Mouse (Mus musculus): Measurements from ENCODE around the gene AC124108.1. TPM values are rescaled to one million over a fixed set of nuclear protein-coding genes. Genes with fewer than 3 reads are reported as not detected.

AC124108.1 gene
- polyA plus RNA-seq, 1 experiment from 2014 or later = not detected

GRCm38 (mm10) chr1:132201936-132202335 lies 10.7 kb downstream of the AC124108.1 start:
- Histone ChIP-seq H3K9ac (ENCODE audit: low read length) (no peak overlapping the region), H3K4me3 (ENCODE audit: control insufficient read depth in 1 of 2, insufficient read depth in 1 of 2, low read depth in 1 of 2, low read length in 2 of 2) (no peak overlapping the region), H3K36me3 (ENCODE audit: control insufficient read depth, insufficient read depth, low read length) (no peaks in the 10 kb centered on the region), H3K27ac (replicated peaks in 1 of 2; ENCODE audit: control insufficient read depth in 1 of 2, insufficient read depth in 1 of 2, low read depth in 2 of 2, low read length in 2 of 2) (no peak overlapping the region), H3K27me3 (ENCODE audit: control insufficient read depth, insufficient read depth, low read length) (peaks cover 44% of the 10 kb centered on the region), H3K9me3 (ENCODE audit: control insufficient read depth, low read length) (no peaks in the 10 kb centered on the region), H3K4me2 (ENCODE audit: low read length) (no peak overlapping the region), H3K4me1 (ENCODE audit: control insufficient read depth in 2 of 2, insufficient read depth in 2 of 2, low read length in 2 of 2) (peaks cover 2 to 7% of the 10 kb centered on the region in 2 experiments; a peak in 3 of 4 replicates)
- no peak for ATAC-seq (ENCODE audit: insufficient number of reproducible peaks, insufficient read depth, low FRiP score, low read depth)
- 54% methylated on average over 2 of the region's 2 CpGs for WGBS

DNA sequence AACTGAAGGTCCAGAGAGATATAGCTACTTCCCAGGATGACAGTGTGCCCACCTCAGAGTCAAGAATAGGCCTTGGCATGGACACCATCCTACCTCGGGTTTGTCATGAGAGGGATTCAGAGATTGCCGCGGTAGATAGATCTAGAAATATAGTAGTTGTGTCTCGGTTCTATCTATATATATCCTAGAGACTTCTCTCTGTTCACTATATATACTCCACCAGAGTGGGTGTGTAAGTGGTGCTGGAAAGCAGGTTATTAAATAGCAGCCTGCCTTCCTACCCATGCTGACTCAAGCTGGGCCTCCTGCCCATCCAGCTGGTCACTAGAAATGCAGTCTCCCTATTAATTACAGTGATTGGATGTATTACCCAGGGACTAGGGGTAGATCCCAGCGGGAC lies 11.5 kb downstream of the AC124108.1 start:
- WGBS = 81% methylated on average over 5 of the region's 5 CpGs
- no peak for ATAC-seq (ENCODE audit: insufficient number of reproducible peaks, insufficient read depth, low FRiP score, low read depth)
- no peak overlapping the region for H3K27ac ChIP-seq (replicated peaks in 1 of 2; ENCODE audit: control insufficient read depth in 1 of 2, insufficient read depth in 1 of 2, low read depth in 2 of 2, low read length in 2 of 2)
- H3K4me2 ChIP-seq (ENCODE audit: low read length) = no peak overlapping the region
- peaks cover 43% of the 10 kb centered on the region for H3K27me3 ChIP-seq (ENCODE audit: control insufficient read depth, insufficient read depth, low read length)
- H3K9me3 ChIP-seq (ENCODE audit: control insufficient read depth, low read length) = no peaks in the 10 kb centered on the region
- H3K36me3 ChIP-seq (ENCODE audit: control insufficient read depth, insufficient read depth, low read length) = no peaks in the 10 kb centered on the region
- no peak overlapping the region for H3K4me3 ChIP-seq (ENCODE audit: control insufficient read depth in 1 of 2, insufficient read depth in 1 of 2, low read depth in 1 of 2, low read length in 2 of 2)
- H3K4me1 ChIP-seq (ENCODE audit: control insufficient read depth in 2 of 2, insufficient read depth in 2 of 2, low read length in 2 of 2) = peaks cover 2 to 7% of the 10 kb centered on the region in 2 experiments; a peak in 3 of 4 replicates
- H3K9ac ChIP-seq (ENCODE audit: low read length) = no peak overlapping the region

- Histone ChIP-seq H3K9ac (ENCODE audit: low read length) (no peak overlapping the region), H3K36me3 (ENCODE audit: control insufficient read depth, insufficient read depth, low read length) (no peaks in the 10 kb centered on the region), H3K27me3 (ENCODE audit: control insufficient read depth, insufficient read depth, low read length) (peaks cover 31% of the 10 kb centered on the region), H3K4me3 (ENCODE audit: control insufficient read depth in 1 of 2, insufficient read depth in 1 of 2, low read depth in 1 of 2, low read length in 2 of 2) (no peak overlapping the region), H3K4me2 (ENCODE audit: low read length) (no peak overlapping the region), H3K4me1 (ENCODE audit: control insufficient read depth in 2 of 2, insufficient read depth in 2 of 2, low read length in 2 of 2) (peaks cover 3 to 7% of the 10 kb centered on the region in 2 experiments; a peak in 2 of 4 replicates), H3K9me3 (ENCODE audit: control insufficient read depth, low read length) (no peaks in the 10 kb centered on the region), H3K27ac (replicated peaks in 1 of 2; ENCODE audit: control insufficient read depth in 1 of 2, insufficient read depth in 1 of 2, low read depth in 2 of 2, low read length in 2 of 2) (no peak overlapping the region)
- ATAC-seq (ENCODE audit: insufficient number of reproducible peaks, insufficient read depth, low FRiP score, low read depth) = no peak
- 52% methylated on average over 5 of the region's 5 CpGs for WGBS
Observed at GRCm38 (mm10) chr1:132205958-132206357, 14.7 kb downstream of the AC124108.1 start.

DNA sequence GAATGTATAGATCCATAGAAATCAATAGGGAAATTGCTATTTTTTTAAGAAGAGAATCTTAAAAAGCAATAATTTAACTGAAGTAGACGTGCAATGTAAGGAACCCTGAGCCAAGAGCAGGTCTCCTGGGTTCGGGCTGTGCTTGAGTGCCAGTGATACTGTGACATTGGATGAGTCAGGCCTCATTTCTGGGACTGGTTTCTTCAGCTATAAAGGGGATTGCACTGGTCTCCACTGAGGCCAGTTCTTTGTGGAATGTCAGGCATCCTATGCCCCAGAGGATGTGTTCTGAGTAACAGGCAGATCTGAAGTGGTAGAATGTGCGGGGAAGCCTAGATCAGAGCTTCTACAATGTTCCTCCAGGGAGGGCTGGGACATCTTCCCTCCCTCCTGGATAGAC lies 15.6 kb downstream of the AC124108.1 start:
- Histone ChIP-seq H3K4me1 (ENCODE audit: control insufficient read depth in 2 of 2, insufficient read depth in 2 of 2, low read length in 2 of 2) (peaks cover 3 to 7% of the 10 kb centered on the region in 2 experiments; a peak in 2 of 4 replicates), H3K4me3 (ENCODE audit: control insufficient read depth in 1 of 2, insufficient read depth in 1 of 2, low read depth in 1 of 2, low read length in 2 of 2) (no peak overlapping the region), H3K4me2 (ENCODE audit: low read length) (no peak overlapping the region), H3K36me3 (ENCODE audit: control insufficient read depth, insufficient read depth, low read length) (no peaks in the 10 kb centered on the region), H3K27me3 (ENCODE audit: control insufficient read depth, insufficient read depth, low read length) (peaks cover 26% of the 10 kb centered on the region), H3K9ac (ENCODE audit: low read length) (no peak overlapping the region), H3K9me3 (ENCODE audit: control insufficient read depth, low read length) (no peaks in the 10 kb centered on the region), H3K27ac (replicated peaks in 1 of 2; ENCODE audit: control insufficient read depth in 1 of 2, insufficient read depth in 1 of 2, low read depth in 2 of 2, low read length in 2 of 2) (no peak overlapping the region)
- WGBS = 44% methylated on average over 3 of the region's 3 CpGs
- no peak for ATAC-seq (ENCODE audit: insufficient number of reproducible peaks, insufficient read depth, low FRiP score, low read depth)

- Histone ChIP-seq H3K4me2 (ENCODE audit: low read length) (no peak overlapping the region), H3K4me1 (ENCODE audit: control insufficient read depth in 2 of 2, insufficient read depth in 2 of 2, low read length in 2 of 2) (peaks cover 5 to 10% of the 10 kb centered on the region in 2 experiments; a peak in 3 of 4 replicates), H3K4me3 (ENCODE audit: control insufficient read depth in 1 of 2, insufficient read depth in 1 of 2, low read depth in 1 of 2, low read length in 2 of 2) (no peak overlapping the region), H3K9ac (ENCODE audit: low read length) (no peak overlapping the region), H3K27ac (replicated peaks in 1 of 2; ENCODE audit: control insufficient read depth in 1 of 2, insufficient read depth in 1 of 2, low read depth in 2 of 2, low read length in 2 of 2) (no peak overlapping the region), H3K9me3 (ENCODE audit: control insufficient read depth, low read length) (no peaks in the 10 kb centered on the region), H3K36me3 (ENCODE audit: control insufficient read depth, insufficient read depth, low read length) (no peaks in the 10 kb centered on the region), H3K27me3 (ENCODE audit: control insufficient read depth, insufficient read depth, low read length) (peaks cover 18% of the 10 kb centered on the region)
- ATAC-seq (ENCODE audit: insufficient number of reproducible peaks, insufficient read depth, low FRiP score, low read depth) = no peak
- 3% methylated on average over 4 of the region's 4 CpGs for WGBS
Observed at GRCm38 (mm10) chr1:132208154-132208553, 16.9 kb downstream of the AC124108.1 start.

GRCm38 (mm10) chr1:132209400-132209799 lies 18.1 kb downstream of the AC124108.1 start:
- Histone ChIP-seq H3K36me3 (ENCODE audit: control insufficient read depth, insufficient read depth, low read length) (no peaks in the 10 kb centered on the region), H3K27me3 (ENCODE audit: control insufficient read depth, insufficient read depth, low read length) (peaks cover 18% of the 10 kb centered on the region), H3K4me1 (ENCODE audit: control insufficient read depth in 2 of 2, insufficient read depth in 2 of 2, low read length in 2 of 2) (peaks cover 5 to 10% of the 10 kb centered on the region in 2 experiments; a peak in 3 of 4 replicates), H3K4me3 (ENCODE audit: control insufficient read depth in 1 of 2, insufficient read depth in 1 of 2, low read depth in 1 of 2, low read length in 2 of 2) (no peak overlapping the region), H3K9ac (ENCODE audit: low read length) (no peak overlapping the region), H3K9me3 (ENCODE audit: control insufficient read depth, low read length) (no peaks in the 10 kb centered on the region), H3K27ac (replicated peaks in 1 of 2; ENCODE audit: control insufficient read depth in 1 of 2, insufficient read depth in 1 of 2, low read depth in 2 of 2, low read length in 2 of 2) (no peak overlapping the region), H3K4me2 (ENCODE audit: low read length) (no peak overlapping the region)
- 82% methylated on average over 10 of the region's 10 CpGs for WGBS
- no peak for ATAC-seq (ENCODE audit: insufficient number of reproducible peaks, insufficient read depth, low FRiP score, low read depth)

DNA sequence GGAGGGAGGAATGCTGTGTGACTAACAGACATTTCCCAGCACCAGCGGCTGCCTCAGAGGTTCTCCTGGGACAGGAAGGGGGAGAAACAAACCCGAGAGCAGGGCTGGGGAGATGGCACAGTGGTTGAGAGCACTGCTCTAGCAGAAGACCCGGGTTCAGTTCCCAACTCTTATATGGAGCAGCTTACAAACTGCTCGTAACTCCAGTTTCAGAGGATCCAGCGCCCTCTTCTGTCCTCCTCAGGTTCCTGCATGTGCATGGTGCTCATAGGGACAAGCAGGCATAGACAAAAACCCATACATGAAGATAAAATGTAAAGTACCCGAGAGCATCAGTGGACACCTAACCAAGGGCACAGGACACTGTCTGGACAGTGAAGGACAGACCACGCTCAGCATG lies 19.7 kb downstream of the AC124108.1 start:
- Histone ChIP-seq H3K4me1 (ENCODE audit: control insufficient read depth in 2 of 2, insufficient read depth in 2 of 2, low read length in 2 of 2) (peaks cover 5 to 10% of the 10 kb centered on the region in 2 experiments; a peak in 3 of 4 replicates), H3K36me3 (ENCODE audit: control insufficient read depth, insufficient read depth, low read length) (no peaks in the 10 kb centered on the region), H3K9ac (ENCODE audit: low read length) (no peak overlapping the region), H3K4me3 (ENCODE audit: control insufficient read depth in 1 of 2, insufficient read depth in 1 of 2, low read depth in 1 of 2, low read length in 2 of 2) (no peak overlapping the region), H3K4me2 (ENCODE audit: low read length) (no peak overlapping the region), H3K27me3 (ENCODE audit: control insufficient read depth, insufficient read depth, low read length) (peaks cover 20% of the 10 kb centered on the region), H3K9me3 (ENCODE audit: control insufficient read depth, low read length) (no peaks in the 10 kb centered on the region), H3K27ac (replicated peaks in 1 of 2; ENCODE audit: control insufficient read depth in 1 of 2, insufficient read depth in 1 of 2, low read depth in 2 of 2, low read length in 2 of 2) (no peak overlapping the region)
- no peak for ATAC-seq (ENCODE audit: insufficient number of reproducible peaks, insufficient read depth, low FRiP score, low read depth)
- 24% methylated on average over 7 of the region's 7 CpGs for WGBS

DNA sequence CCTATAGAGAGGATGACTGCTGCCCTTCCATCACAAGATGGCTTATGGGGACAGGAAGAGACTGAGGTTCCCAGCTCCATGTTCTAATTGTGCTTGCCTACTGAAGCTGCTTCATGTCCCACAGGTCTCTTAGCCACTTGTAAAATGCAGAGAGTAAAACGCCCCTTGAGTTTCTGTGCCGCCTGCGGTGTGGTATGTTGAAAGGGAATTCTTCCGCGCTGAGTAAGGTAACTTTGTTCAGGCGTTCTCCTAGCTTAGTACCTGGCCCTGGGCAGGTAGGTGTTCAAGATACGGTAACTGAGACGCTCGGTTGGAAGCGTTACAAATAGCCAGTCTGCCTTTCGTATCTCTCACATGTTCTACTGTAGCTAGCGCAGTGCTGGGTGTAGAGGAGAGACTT lies 20.4 kb downstream of the AC124108.1 start:
- no peaks in the 10 kb centered on the region for H3K36me3 ChIP-seq (ENCODE audit: control insufficient read depth, insufficient read depth, low read length)
- no peak for ATAC-seq (ENCODE audit: insufficient number of reproducible peaks, insufficient read depth, low FRiP score, low read depth)
- H3K4me2 ChIP-seq (ENCODE audit: low read length) = peak overlapping the region; percentile 45
- H3K4me1 ChIP-seq (ENCODE audit: control insufficient read depth in 2 of 2, insufficient read depth in 2 of 2, low read length in 2 of 2) = peaks cover 5 to 10% of the 10 kb centered on the region in 2 experiments; a peak in 3 of 4 replicates
- H3K27ac ChIP-seq (replicated peaks in 1 of 2; ENCODE audit: control insufficient read depth in 1 of 2, insufficient read depth in 1 of 2, low read depth in 2 of 2, low read length in 2 of 2) = no peak overlapping the region
- no peak overlapping the region for H3K4me3 ChIP-seq (ENCODE audit: control insufficient read depth in 1 of 2, insufficient read depth in 1 of 2, low read depth in 1 of 2, low read length in 2 of 2)
- peaks cover 24% of the 10 kb centered on the region for H3K27me3 ChIP-seq (ENCODE audit: control insufficient read depth, insufficient read depth, low read length)
- no peak overlapping the region for H3K9ac ChIP-seq (ENCODE audit: low read length)
- WGBS = 34% methylated on average over 12 of the region's 12 CpGs
- H3K9me3 ChIP-seq (ENCODE audit: control insufficient read depth, low read length) = no peaks in the 10 kb centered on the region
